Mouse (Mus musculus) stomach, postnatal 0 days (tissue): ENCODE measurements at regions not wholly inside any gene's neighbourhood (a gene's known extent, or its start where the extent isn't known, plus 50 kb on each side); places are given as distances from the start of the nearest gene placed in this dataset.

Experiments
- CTCF ChIP-seq: IDR thresholded peaks from 2 replicates; pipeline ENCODE4 v1.5.1; 2016; ENCODE audit warnings: antibody characterized with exemption, low read depth, mild to moderate bottlenecking, moderate library complexity
- EP300 ChIP-seq: optimal IDR thresholded peaks from 2 replicates; pipeline ENCODE3; 2016; ENCODE audit warnings: antibody characterized with exemption

DNA sequence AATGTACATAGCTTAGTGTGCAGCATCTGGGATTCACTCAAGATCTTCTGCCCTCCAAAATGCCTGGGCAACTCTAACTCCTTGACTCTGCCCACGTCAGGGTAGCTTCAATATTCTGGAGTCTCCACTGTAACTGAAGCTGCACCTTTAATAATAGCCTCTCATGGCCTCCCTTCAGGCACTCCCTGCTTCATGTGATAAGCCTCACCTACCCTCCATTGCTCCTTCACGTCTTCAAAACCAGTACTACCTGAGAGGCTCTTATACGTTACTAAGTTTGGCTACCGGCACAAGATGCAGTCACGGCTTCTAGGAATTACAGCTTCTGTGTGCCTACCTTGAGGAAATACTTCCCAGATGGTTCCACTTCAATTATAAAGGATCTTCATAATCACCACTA is 527.4 kb downstream of the Nfib start:
- TF ChIP-seq CTCF (no peak), EP300 (no peak)
